Mouse (Mus musculus) CH12.LX (cell line): ENCODE results near the gene Cntn4. TPM values are rescaled to one million over a fixed set of nuclear protein-coding genes. Genes with fewer than 3 reads are reported as not detected.

Experiments used
- DNase-seq: peaks from one replicate; pipeline ENCODE4 v3.0.0-alpha.2; 2013; ENCODE audit errors: extremely low read depth
- H3K27ac ChIP-seq: 2 replicates; pipeline ENCODE4 v1.5.1; 2012; ENCODE audit warnings: low read depth, mild to moderate bottlenecking, control low read depth, moderate library complexity; ENCODE audit not compliant: insufficient read depth
- H3K27me3 ChIP-seq: replicated peaks from 2 replicates; pipeline ENCODE3; 2012; ENCODE audit warnings: inconsistent platforms
- H3K36me3 ChIP-seq, 2 experiments: replicated peaks in 1 of 2; 2 replicates each; pipeline versions ENCODE3 to v1.6.1; 2012; ENCODE audit warnings: inconsistent platforms in 1 of 2, low read length in 1 of 2, mild to moderate bottlenecking in 1 of 2, mixed read lengths in 1 of 2, moderate library complexity in 1 of 2; ENCODE audit not compliant: control insufficient read depth in 1 of 2, insufficient read depth in 1 of 2
- H3K4me1 ChIP-seq, 2 experiments: 2 replicates each; pipeline ENCODE4 v1.6.1; 2012; ENCODE audit warnings: inconsistent platforms in 1 of 2, moderate library complexity in 1 of 2; ENCODE audit not compliant: insufficient read depth in 2 of 2, control insufficient read depth in 1 of 2
- H3K4me2 ChIP-seq: 2 replicates; pipeline ENCODE4 v1.6.1; 2012; ENCODE audit warnings: low read depth, mild to moderate bottlenecking, control low read depth; ENCODE audit not compliant: poor library complexity, insufficient read depth, severe bottlenecking
- H3K4me3 ChIP-seq, 3 experiments: fragments of 150-350 bp in 1 of 3; sonication (generic) in 1 of 3; replicated peaks in 1 of 3; 2 replicates each; pipeline versions ENCODE3 to v1.5.1; 2011 to 2012; ENCODE audit warnings: low read depth in 2 of 3, low read length in 2 of 3, mild to moderate bottlenecking in 2 of 3, moderate library complexity in 2 of 3, control low read depth in 1 of 3, improper control_type of control experiment in 1 of 3, inconsistent platforms in 1 of 3, mixed read lengths in 1 of 3; ENCODE audit not compliant: poor library complexity in 1 of 3
- H3K79me2 ChIP-seq: replicated peaks from 2 replicates; pipeline ENCODE4 v1.6.1; 2012; ENCODE audit warnings: mild to moderate bottlenecking, moderate library complexity; ENCODE audit not compliant: control insufficient read depth, poor library complexity, insufficient read depth, severe bottlenecking; ENCODE audit errors: extremely low read depth
- H3K9ac ChIP-seq: 2 replicates; pipeline ENCODE4 v1.6.1; 2012; ENCODE audit warnings: low read depth, mild to moderate bottlenecking, control low read depth, moderate library complexity; ENCODE audit not compliant: insufficient read depth
- H3K9me3 ChIP-seq: replicated peaks from 2 replicates; pipeline ENCODE3; 2012; ENCODE audit warnings: low read length, inconsistent platforms, mixed read lengths
- CHD2 ChIP-seq: IDR thresholded peaks from 2 replicates; pipeline ENCODE4 v1.6.1; 2011; ENCODE audit warnings: low read length, improper control_type of control experiment
- CTCF ChIP-seq, 2 experiments: IDR thresholded peaks in 1 of 2; conservative IDR thresholded peaks in 1 of 2; 2 replicates each; pipeline ENCODE4 v1.5.1; 2011 to 2012; ENCODE audit warnings: low read depth in 2 of 2, low read length in 2 of 2, improper control_type of control experiment in 1 of 2, inconsistent platforms in 1 of 2, mild to moderate bottlenecking in 1 of 2, moderate library complexity in 1 of 2
- ELF1 ChIP-seq: IDR thresholded peaks from 2 replicates; pipeline ENCODE4 v1.6.1; 2014; ENCODE audit warnings: low read depth, mild to moderate bottlenecking, inconsistent platforms, low read length, improper control_type of control experiment
- EP300 ChIP-seq: IDR thresholded peaks from 2 replicates; pipeline ENCODE4 v1.6.1; 2011; ENCODE audit warnings: low read length, improper control_type of control experiment
- ETS1 ChIP-seq: conservative IDR thresholded peaks from 2 replicates; pipeline ENCODE4 v1.6.1; 2012; ENCODE audit warnings: low read depth, mild to moderate bottlenecking, inconsistent platforms, low read length, improper control_type of control experiment, moderate library complexity
- GABPA ChIP-seq: IDR thresholded peaks from 2 replicates; pipeline ENCODE4 v1.6.1; 2012; ENCODE audit warnings: low read depth, low read length, improper control_type of control experiment, inconsistent platforms; ENCODE audit not compliant: insufficient replicate concordance
- JUN ChIP-seq: IDR thresholded peaks from 2 replicates; pipeline ENCODE4 v1.6.1; 2011; ENCODE audit warnings: low read depth, mild to moderate bottlenecking, low read length, improper control_type of control experiment, moderate library complexity; ENCODE audit not compliant: insufficient read depth
- JUND ChIP-seq: conservative IDR thresholded peaks from 2 replicates; pipeline ENCODE4 v1.6.1; 2011; ENCODE audit warnings: low read depth, low read length, improper control_type of control experiment
- KAT2A ChIP-seq: IDR thresholded peaks from 2 replicates; pipeline ENCODE4 v1.6.1; 2012; ENCODE audit warnings: low read length, improper control_type of control experiment, inconsistent platforms; ENCODE audit not compliant: insufficient replicate concordance
- MAFK ChIP-seq: IDR thresholded peaks from 2 replicates; pipeline ENCODE4 v1.6.1; 2011; ENCODE audit warnings: low read length, improper control_type of control experiment; ENCODE audit not compliant: insufficient replicate concordance
- MAX ChIP-seq: IDR thresholded peaks from 2 replicates; pipeline ENCODE4 v1.6.1; 2011; ENCODE audit warnings: low read length, improper control_type of control experiment
- MAZ ChIP-seq: IDR thresholded peaks from 2 replicates; pipeline ENCODE4 v1.6.1; 2012; ENCODE audit warnings: low read depth, mild to moderate bottlenecking, inconsistent platforms, low read length, improper control_type of control experiment, moderate library complexity
- MEF2A ChIP-seq: IDR thresholded peaks from 2 replicates; pipeline ENCODE4 v1.6.1; 2014; ENCODE audit warnings: low read depth, mild to moderate bottlenecking, inconsistent platforms, low read length, improper control_type of control experiment, borderline replicate concordance
- MYC ChIP-seq: IDR thresholded peaks from 2 replicates; pipeline ENCODE4 v1.6.1; 2011; ENCODE audit warnings: low read depth, mild to moderate bottlenecking, improper control_type of control experiment, low read length
- NELFE ChIP-seq: IDR thresholded peaks from 2 replicates; pipeline ENCODE4 v1.6.1; 2011; ENCODE audit warnings: low read depth, low read length, improper control_type of control experiment
- NRF1 ChIP-seq: IDR thresholded peaks from 2 replicates; pipeline ENCODE4 v1.6.1; 2014; ENCODE audit warnings: low read depth, mild to moderate bottlenecking, inconsistent platforms, low read length, improper control_type of control experiment, moderate library complexity
- PAX5 ChIP-seq: IDR thresholded peaks from 2 replicates; pipeline ENCODE4 v1.6.1; 2012; ENCODE audit warnings: low read length, inconsistent platforms, mixed read lengths
- POLR2AphosphoS2 ChIP-seq: IDR thresholded peaks from 2 replicates; pipeline ENCODE4 v1.6.1; 2011; ENCODE audit warnings: low read depth, low read length, improper control_type of control experiment
- RCOR1 ChIP-seq: conservative IDR thresholded peaks from 2 replicates; pipeline ENCODE4 v1.6.1; 2012; ENCODE audit warnings: low read depth, mild to moderate bottlenecking, inconsistent platforms, low read length, improper control_type of control experiment
- UBTF ChIP-seq: IDR thresholded peaks from 2 replicates; pipeline ENCODE4 v1.6.1; 2012; ENCODE audit warnings: low read depth, mild to moderate bottlenecking, inconsistent platforms, low read length, improper control_type of control experiment, moderate library complexity
- USF2 ChIP-seq: conservative IDR thresholded peaks from 2 replicates; pipeline ENCODE4 v1.6.1; 2011; ENCODE audit warnings: low read depth, low read length, improper control_type of control experiment
- ZC3H11A ChIP-seq: IDR thresholded peaks from 2 replicates; pipeline ENCODE4 v1.6.1; 2012; ENCODE audit warnings: low read depth, mild to moderate bottlenecking, inconsistent platforms, low read length, improper control_type of control experiment
- ZKSCAN1 ChIP-seq: IDR thresholded peaks from 2 replicates; pipeline ENCODE4 v1.6.1; 2012; ENCODE audit warnings: low read depth, inconsistent platforms, low read length, improper control_type of control experiment, borderline replicate concordance
- ZMIZ1 ChIP-seq: IDR thresholded peaks from 2 replicates; pipeline ENCODE4 v1.6.1; 2012; ENCODE audit warnings: low read depth, mild to moderate bottlenecking, inconsistent platforms, low read length, improper control_type of control experiment
- dilution Hi-C: fragments of 300-500 bp; cut with MboI; formaldehyde crosslinking; loops from 2 replicates; pipeline ENCODE4 v1.14.3; 2020; ENCODE audit warnings: low sequenced_read_pairs; ENCODE audit not compliant: extremely low pct_unique_long_range_greater_than_20kb, extremely low pct_ligation_motif_present
- in situ Hi-C: fragments of 300-500 bp; cut with MboI; formaldehyde crosslinking; loops from 3 replicates; pipeline ENCODE4 v1.14.3; 2019; ENCODE audit warnings: low sequenced_read_pairs, low pct_ligation_motif_present, low pct_unique_long_range_greater_than_20kb, mixed read lengths
- polyA plus RNA-seq: library from polyadenylated mRNA; unstranded; fragments of >175 nt; gene quantifications from 2 replicates; pipeline ENCODE4 v1.2.1, GENCODE M21; 2012; ENCODE audit warnings: low read depth; ENCODE audit not compliant: insufficient read length
- total RNA-seq, 2 experiments: library from RNA; depleted of rRNA; stranded (reverse); fragments of 300-350 nt in 1 of 2; fragments of >200 nt in 1 of 2; gene quantifications; 2 replicates each; pipeline ENCODE4 v1.2.3; 2012 to 2014

The Cntn4 gene
- total and polyA plus RNA-seq, 3 experiments: 0.14 TPM; not detected in 2

DNA sequence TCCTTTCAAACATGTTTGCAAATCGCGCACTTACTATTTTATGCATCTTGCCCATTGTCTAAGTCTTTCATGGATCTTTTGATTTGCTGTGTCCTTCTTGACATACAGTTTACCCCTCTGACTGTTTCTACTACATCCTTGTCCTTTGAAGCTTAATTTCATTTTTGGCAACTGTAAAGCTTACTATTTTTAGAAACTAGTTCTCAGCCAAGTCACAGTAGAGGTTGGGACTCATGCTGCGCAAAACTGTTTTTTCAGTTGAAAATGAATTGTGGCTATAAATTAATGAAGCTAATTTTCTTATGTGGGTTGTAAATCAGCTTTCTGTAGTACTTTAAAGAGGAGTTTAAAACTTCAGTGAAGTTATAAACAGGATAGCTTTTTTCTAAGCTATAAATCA lies 585.9 kb downstream of the Cntn4 start:
- Histone ChIP-seq H3K4me1 (no peaks in the 10 kb centered on the region), H3K9me3 (no peaks in the 10 kb centered on the region), H3K36me3 (no peaks in the 10 kb centered on the region), H3K9ac (no peak overlapping the region), H3K27me3 (no peaks in the 10 kb centered on the region), H3K4me3 (no peak overlapping the region), H3K79me2 (no peaks in the 10 kb centered on the region), H3K27ac (no peak overlapping the region), H3K4me2 (no peak overlapping the region)
- DNase-seq: no peak
- in situ Hi-C loops (no loop called here), dilution Hi-C loops (no loop called here)
- TF ChIP-seq RCOR1 (no peak), ZC3H11A (no peak), USF2 (no peak), ZMIZ1 (no peak)

DNA sequence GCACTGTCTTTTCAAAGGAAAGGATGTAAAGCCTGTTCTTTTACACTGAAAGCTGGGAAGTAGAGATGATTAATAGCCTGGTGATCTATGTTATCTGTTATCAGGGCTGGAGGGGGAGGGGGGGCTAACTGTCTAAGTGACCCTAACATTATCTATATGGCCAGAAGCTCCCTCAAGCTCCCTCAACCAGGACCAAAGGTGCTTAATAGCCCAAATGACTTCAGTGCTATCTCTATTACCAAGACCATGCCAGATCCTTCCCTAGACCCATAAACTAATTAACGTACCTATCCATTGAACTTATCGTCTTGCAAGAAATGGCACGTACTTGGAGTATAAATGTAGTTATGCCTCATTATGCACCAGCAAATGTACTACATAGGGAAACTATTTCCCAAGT lies 588.0 kb downstream of the Cntn4 start:
- Histone ChIP-seq H3K9ac (no peak overlapping the region), H3K27ac (no peak overlapping the region), H3K36me3 (no peaks in the 10 kb centered on the region), H3K79me2 (no peaks in the 10 kb centered on the region), H3K9me3 (no peaks in the 10 kb centered on the region), H3K4me2 (no peak overlapping the region), H3K27me3 (no peaks in the 10 kb centered on the region), H3K4me3 (no peak overlapping the region), H3K4me1 (no peaks in the 10 kb centered on the region)
- in situ Hi-C loops (no loop called here), dilution Hi-C loops (no loop called here)
- TF ChIP-seq ZMIZ1: no peak
- no peak for TF ChIP-seq NRF1
- TF ChIP-seq CHD2: no peak
- no peak for TF ChIP-seq PAX5
- no peak for TF ChIP-seq KAT2A
- TF ChIP-seq JUN: no peak
- TF ChIP-seq RCOR1: no peak
- no peak for TF ChIP-seq MEF2A
- no peak for TF ChIP-seq ETS1
- TF ChIP-seq NELFE: no peak
- no peak for TF ChIP-seq JUND
- no peak for DNase-seq

DNA sequence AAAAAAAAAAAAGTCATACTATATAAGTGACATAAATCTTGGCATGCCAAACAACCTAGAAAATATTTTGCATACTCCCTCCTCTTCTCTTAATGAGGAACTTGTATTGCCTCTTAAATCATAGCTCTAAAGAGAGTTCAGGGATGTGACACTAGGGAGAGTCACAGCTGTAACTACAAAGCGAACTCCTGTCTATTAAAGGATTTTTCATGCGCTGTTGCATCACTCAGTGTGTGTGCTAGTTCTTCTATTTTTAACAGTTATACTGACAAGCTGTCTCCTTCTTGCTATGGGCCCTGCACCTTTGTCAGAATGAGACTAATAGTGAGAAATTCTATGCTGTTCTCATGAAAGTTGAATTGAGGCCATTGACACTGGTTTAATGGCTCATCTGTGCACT lies 588.8 kb downstream of the Cntn4 start:
- in situ Hi-C loops: no loop called here
- H3K4me2 ChIP-seq: no peak overlapping the region
- H3K79me2 ChIP-seq: no peaks in the 10 kb centered on the region
- H3K9ac ChIP-seq: no peak overlapping the region
- no peak for DNase-seq
- dilution Hi-C loops: no loop called here
- H3K36me3 ChIP-seq: no peaks in the 10 kb centered on the region
- no peaks in the 10 kb centered on the region for H3K9me3 ChIP-seq
- no peak overlapping the region for H3K4me3 ChIP-seq
- H3K27ac ChIP-seq: no peak overlapping the region
- TF ChIP-seq NELFE (no peak), ELF1 (no peak), EP300 (no peak), JUN (no peak), USF2 (no peak), ZKSCAN1 (no peak), POLR2AphosphoS2 (no peak), CTCF (conservative IDR thresholded peaks at IDR 0.05 in 1 of 2, IDR thresholded peaks at IDR 0.05 in 1 of 2; ENCODE audit: low read depth in 2 of 2, low read length in 2 of 2) (no peak), JUND (no peak), GABPA (no peak), MAZ (no peak), PAX5 (no peak), MAX (no peak), CHD2 (no peak), KAT2A (no peak), ETS1 (no peak), UBTF (no peak), MYC (no peak), MAFK (no peak)
- H3K27me3 ChIP-seq: no peaks in the 10 kb centered on the region
- H3K4me1 ChIP-seq: no peaks in the 10 kb centered on the region
